8 mouse cellular contexts compared by ENCODE assay signal in the genomic region with DNA sequence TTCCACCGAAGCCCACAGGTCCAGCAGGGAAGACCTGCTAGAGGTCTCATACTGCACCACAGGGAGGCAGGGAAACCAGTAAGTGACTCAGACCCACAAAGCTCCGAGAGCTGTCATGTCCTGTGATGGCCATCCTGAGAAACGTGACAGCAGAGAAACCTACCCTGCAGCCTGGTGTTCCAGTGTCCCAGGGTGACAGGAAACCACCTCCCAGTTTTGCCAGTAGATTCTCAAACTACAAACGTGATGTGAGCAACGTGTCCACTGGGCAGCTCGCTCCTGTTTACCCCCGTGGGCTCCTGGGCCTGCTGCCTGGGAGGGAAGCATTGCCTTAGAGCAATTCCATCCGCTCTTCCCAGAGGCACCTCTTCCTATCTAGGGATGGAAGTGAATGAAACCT. TPM values are rescaled to one million over a fixed set of nuclear protein-coding genes. Genes with fewer than 3 reads are reported as not detected.
DNase-seq lines count a peak whose midpoint lies in the region; ATAC-seq and TF ChIP-seq lines count a peak whose summit lies in the region.

No protein-coding gene starts in this region.

- H3K9ac ChIP-seq in liver, embryonic 16.5 days (ENCODE audit: low read depth, low read length): peak overlapping the region; percentile 13

- WGBS in thymus, adult 2 months: 66% methylated on average over 8 of the region's 8 CpGs
- WGBS in hindbrain, embryonic 10.5 days: 6% methylated on average over 8 of the region's 8 CpGs
- WGBS in liver, embryonic 16.5 days (ENCODE audit: insufficient replicate concordance): 23% methylated on average over 8 of the region's 8 CpGs
- 33% methylated on average over 8 of the region's 8 CpGs for WGBS in small intestine, adult 2 months

- DNase-seq in adrenal gland, postnatal 36 days: peak; percentile 27 to 35
- no peak for DNase-seq in adrenal gland, postnatal 4 days (ENCODE audit: low spot score in 2 of 2)
- peak; percentile 3 for DNase-seq in thymus, adult 2 months
- no peak for DNase-seq in thymus, postnatal 14 days
- DNase-seq in hindbrain, embryonic 10.5 days (ENCODE audit: low spot score): no peak
- DNase-seq in gastrocnemius, postnatal 36 days: no peak

- intact Hi-C loops in gastrocnemius, postnatal 36 days (cut with DNase I): loop anchor here (2.0 to 5.0 kb wide), 2 partner anchors 42 to 168 kb away; no protein-coding TSS in a partner anchor

- H3K9me3 ChIP-seq in hindbrain, embryonic 10.5 days: no peaks in the 10 kb centered on the region
- no peaks in the 10 kb centered on the region for H3K9me3 ChIP-seq in liver, embryonic 16.5 days (replicated peaks; ENCODE audit: control insufficient read depth, low read length)

- ATAC-seq in liver, embryonic 16.5 days (ENCODE audit: low read depth): peak; percentile 27

- H3K4me3 ChIP-seq in thymus, adult 2 months (ENCODE audit: control insufficient read depth, insufficient read depth, low read length): peak overlapping the region; percentile 55; the same call in 1 of the 2 replicates
- H3K4me3 ChIP-seq in hindbrain, embryonic 10.5 days: peak overlapping the region; percentile 67
- H3K4me3 ChIP-seq in liver, embryonic 16.5 days (ENCODE audit: low read depth, low read length): peak overlapping the region; percentile 63
- H3K4me3 ChIP-seq in small intestine, adult 2 months (ENCODE audit: low read depth, low read length): peak overlapping the region; percentile 77

- H3K4me2 ChIP-seq in liver, embryonic 16.5 days (ENCODE audit: low read depth, low read length): peak overlapping the region; percentile 76

- TF ChIP-seq CTCF in thymus, adult 2 months (IDR thresholded peaks at IDR 0.05; ENCODE audit: borderline replicate concordance, control insufficient read depth, extremely low read depth, insufficient read depth, low read length, poor library complexity): no peak
- TF ChIP-seq CTCF in small intestine, adult 2 months (IDR thresholded peaks at IDR 0.05; ENCODE audit: extremely low read depth, insufficient read length, insufficient replicate concordance, low read depth, low read length): no peak

- no peaks in the 10 kb centered on the region for H3K27me3 ChIP-seq in thymus, adult 2 months (ENCODE audit: control insufficient read depth, insufficient read depth, low read length)
- H3K27me3 ChIP-seq in hindbrain, embryonic 10.5 days (ENCODE audit: insufficient read depth, poor library complexity, severe bottlenecking): peaks cover 21% of the 10 kb centered on the region
- H3K27me3 ChIP-seq in liver, embryonic 16.5 days (ENCODE audit: control insufficient read depth, insufficient read depth, low read depth, low read length): peaks cover 32% of the 10 kb centered on the region
- H3K27me3 ChIP-seq in small intestine, adult 2 months (ENCODE audit: control insufficient read depth, insufficient read depth, low read length): no peaks in the 10 kb centered on the region

- no peaks in the 10 kb centered on the region for H3K36me3 ChIP-seq in thymus, adult 2 months (ENCODE audit: control insufficient read depth, insufficient read depth, low read length)
- peaks cover 29% of the 10 kb centered on the region for H3K36me3 ChIP-seq in hindbrain, embryonic 10.5 days
- no peaks in the 10 kb centered on the region for H3K36me3 ChIP-seq in liver, embryonic 16.5 days (ENCODE audit: control insufficient read depth, insufficient read depth)
- no peaks in the 10 kb centered on the region; the same call in none of the 2 replicates for H3K36me3 ChIP-seq in small intestine, adult 2 months (ENCODE audit: control insufficient read depth, insufficient read depth, low read length)

- no peak for TF ChIP-seq POLR2A in thymus, adult 2 months (IDR thresholded peaks at IDR 0.05; ENCODE audit: control insufficient read depth, extremely low read depth, insufficient read depth, low read length, poor library complexity)
- 0 out of 2 replicates have a peak, but pooled peaks have one; percentile 39 for TF ChIP-seq POLR2A in small intestine, adult 2 months (IDR thresholded peaks at IDR 0.05; ENCODE audit: low read depth, low read length)

- peaks cover 24% of the 10 kb centered on the region for H3K4me1 ChIP-seq in thymus, adult 2 months (replicated peaks; ENCODE audit: control insufficient read depth, insufficient read depth, low read length)
- peaks cover 34% of the 10 kb centered on the region for H3K4me1 ChIP-seq in hindbrain, embryonic 10.5 days (replicated peaks)
- no peaks in the 10 kb centered on the region; the same call in 1 of the 2 replicates for H3K4me1 ChIP-seq in liver, embryonic 16.5 days (ENCODE audit: control insufficient read depth, low read depth, low read length)
- peaks cover 14% of the 10 kb centered on the region for H3K4me1 ChIP-seq in small intestine, adult 2 months (ENCODE audit: control insufficient read depth, insufficient read depth, insufficient read length, low read length)

- H3K27ac ChIP-seq in thymus, adult 2 months (ENCODE audit: control insufficient read depth, insufficient read depth, low read length): no peak overlapping the region
- peak overlapping the region; percentile 96 for H3K27ac ChIP-seq in hindbrain, embryonic 10.5 days
- H3K27ac ChIP-seq in liver, embryonic 16.5 days (ENCODE audit: low read length): peak overlapping the region; percentile 55; the same call in 1 of the 2 replicates
- H3K27ac ChIP-seq in small intestine, adult 2 months (ENCODE audit: insufficient read depth, low read depth, low read length): peak overlapping the region; percentile 45

RNA-seq across cellular contexts. Expression of a gene that starts 53.2 kb away (rescaled TPM):
- total RNA-seq in adrenal gland, postnatal 36 days (2021): 100 to 1,000 TPM in 1 of 2 experiments, 10 to 100 TPM in 1; 94.5 to 108 TPM
- total RNA-seq in adrenal gland, postnatal 4 days (2021): 10 to 100 TPM; 37.2 to 38.1 TPM
- polyA plus RNA-seq in thymus, adult 2 months (2012; rRNA removed): 46.1 and 47.2 TPM in 2 replicates
- 14.8 and 15.4 TPM in 2 replicates for polyA plus RNA-seq in hindbrain, embryonic 10.5 days (2016; fragmentation: Nextera tagmentation; extraction: Ambion mirVana)
- polyA plus RNA-seq in liver, embryonic 16.5 days (2015; fragmentation: Nextera tagmentation; extraction: Ambion mirVana): 5.8 and 6.1 TPM in 2 replicates
- 14.2 and 15.5 TPM in 2 replicates for polyA plus RNA-seq in small intestine, adult 2 months (2012; rRNA removed)
- 100 to 1,000 TPM; 128 to 161 TPM for total RNA-seq in gastrocnemius, postnatal 36 days (2021)

Comparison
In these comparisons a context has a peak if more than half of its experiments do, and no peak if none do; other contexts are left out.
1. DNase-seq: peak in adrenal gland, postnatal 36 days (2 of 2) and thymus, adult 2 months (single experiment); none in adrenal gland, postnatal 4 days (0 of 2), thymus, postnatal 14 days (single experiment), hindbrain, embryonic 10.5 days (single experiment) and gastrocnemius, postnatal 36 days (0 of 2).
2. Peak in every context shown above with its lines, with median percentiles within 50 percentile points of each other: H3K4me3 ChIP-seq.